Mouse (Mus musculus) ES-E14 (cell line): ENCODE results near the gene Polr2a.

Experiments
- HCFC1 ChIP-seq: IDR thresholded peaks from 2 replicates; pipeline ENCODE4 v1.6.1; 2012; ENCODE audit warnings: low read length, inconsistent platforms, borderline replicate concordance; ENCODE audit not compliant: insufficient read depth
- MAFK ChIP-seq: IDR thresholded peaks from 2 replicates; pipeline ENCODE4 v1.6.1; 2014; ENCODE audit warnings: mild to moderate bottlenecking, low read depth, low read length, inconsistent platforms; ENCODE audit not compliant: insufficient read depth
- ZNF384 ChIP-seq: IDR thresholded peaks from 2 replicates; pipeline ENCODE4 v1.6.1; 2012; ENCODE audit warnings: low read depth, low read length, inconsistent platforms

GRCm38 (mm10) chr11:69760901-69761200 is 2.4 kb upstream of the Polr2a start:
- TF ChIP-seq ZNF384 (no peak), MAFK (no peak), HCFC1 (no peak)
